Mouse (Mus musculus): ENCODE results near the gene C5ar1.
"Not testable (repeated sequence)": the region's sequence is repeated elsewhere in the genome, so short reads cannot be mapped to it uniquely, and the experiment has no call there.

Gene C5ar1

GRCm38 (mm10) chr7:16259110-16259590 is at the start of gene C5ar1:
Gene C5ar1 (minus strand): TSS chr7:16259540.
- no peak for DNase-seq (ENCODE audit: low spot score)

DNA sequence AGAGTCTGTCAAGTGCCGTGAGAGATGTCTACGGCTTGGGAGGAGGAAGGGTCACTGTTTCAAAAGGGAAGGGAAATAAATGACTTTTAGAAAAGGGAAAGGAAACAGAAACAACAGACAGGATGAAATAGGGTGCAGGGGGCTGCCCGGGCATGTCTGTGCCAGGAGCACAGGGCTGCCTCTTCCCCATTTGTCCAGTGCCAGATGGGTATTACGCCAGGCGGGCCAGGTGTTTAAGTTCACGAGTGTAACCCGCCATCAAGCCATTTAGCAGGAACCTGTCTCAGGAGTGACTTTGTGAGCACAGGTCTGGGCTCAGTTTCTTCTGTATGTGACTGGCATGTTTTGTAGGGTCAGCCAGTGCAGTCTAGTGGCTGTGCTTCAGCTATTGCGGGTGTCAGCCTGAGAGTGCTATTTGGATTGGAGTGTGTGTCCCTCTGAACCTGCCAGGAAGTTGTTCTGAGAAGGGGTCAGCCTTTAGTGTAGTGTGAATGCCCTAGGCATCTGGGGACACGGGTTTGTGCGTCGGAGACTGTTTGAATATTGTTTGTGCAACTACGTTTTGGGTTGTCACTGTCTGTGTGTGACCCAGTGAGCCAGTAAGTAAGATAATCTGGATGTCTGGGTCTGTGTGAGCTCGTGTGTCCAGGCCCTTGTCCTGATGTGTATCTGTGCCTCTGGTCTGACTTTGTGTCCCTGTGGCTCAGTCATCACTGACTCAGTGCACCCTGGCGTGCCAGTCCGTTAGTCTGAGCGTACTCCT is 49.4 kb upstream of the C5ar1 start:
- no peak for DNase-seq (ENCODE audit: low spot score)

DNA sequence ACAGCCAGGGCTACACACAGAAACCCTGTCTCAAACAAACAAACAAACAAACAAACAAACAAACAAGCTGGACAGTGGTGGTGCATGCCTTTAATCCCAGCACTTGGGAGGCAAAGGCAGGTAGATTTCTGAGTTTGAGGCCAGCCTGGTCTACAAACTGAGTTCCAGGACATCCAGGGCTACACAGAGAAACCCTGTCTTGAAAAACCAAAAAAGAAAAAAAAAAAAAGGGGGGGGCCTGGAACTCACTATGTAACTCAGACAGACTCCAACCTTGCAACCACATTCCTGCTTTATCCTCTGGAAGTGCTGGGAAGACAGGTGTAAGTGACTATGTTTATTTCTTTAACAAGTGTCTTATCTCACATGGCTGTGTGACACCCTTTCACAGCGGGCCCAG is 48.8 kb upstream of the C5ar1 start, which contains the start of gene Bbc3:
Bbc3 (plus strand) TSS at position 301 of the 400 bp plus-strand sequence.
- not testable (repeated sequence) for DNase-seq (ENCODE audit: low spot score)

GRCm38 (mm10) chr7:16307141-16307540 is 47.8 kb upstream of the C5ar1 start:
- not testable (repeated sequence) for DNase-seq (ENCODE audit: low spot score)

- DNase-seq (ENCODE audit: low spot score): peak; percentile 92
Measured at GRCm38 (mm10) chr7:16299419-16300035, 40.2 kb upstream of the C5ar1 start.

DNA sequence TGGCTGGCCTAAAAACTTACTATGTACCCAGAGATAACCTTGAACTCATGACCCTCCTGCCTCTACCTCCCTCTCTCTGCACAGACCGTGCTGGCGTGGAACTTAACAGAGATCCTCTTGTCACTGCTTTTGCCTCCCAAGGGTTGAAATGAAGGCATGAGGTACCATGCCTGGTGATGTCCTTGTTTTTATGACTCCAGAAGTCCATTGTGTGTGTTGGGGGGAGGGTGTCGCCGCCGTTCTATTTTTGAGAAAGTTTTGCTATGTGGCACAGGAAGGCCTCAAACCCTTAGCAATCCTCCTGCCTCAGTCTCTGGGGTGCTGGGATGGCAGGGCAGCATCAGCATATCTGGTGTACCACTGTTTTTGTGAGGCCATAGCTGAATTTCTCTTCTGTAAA is 39.6 kb upstream of the C5ar1 start:
- DNase-seq (ENCODE audit: low spot score): no peak

GRCm38 (mm10) chr7:16297616-16298015 is 38.3 kb upstream of the C5ar1 start:
- DNase-seq (ENCODE audit: low spot score): no peak

- peak; percentile 88 for DNase-seq (ENCODE audit: low spot score)
Measured at GRCm38 (mm10) chr7:16296766-16297390, 37.5 kb upstream of the C5ar1 start.

- peak; percentile 21 for DNase-seq (ENCODE audit: low spot score)
Measured at GRCm38 (mm10) chr7:16296146-16296545, 36.8 kb upstream of the C5ar1 start.

DNA sequence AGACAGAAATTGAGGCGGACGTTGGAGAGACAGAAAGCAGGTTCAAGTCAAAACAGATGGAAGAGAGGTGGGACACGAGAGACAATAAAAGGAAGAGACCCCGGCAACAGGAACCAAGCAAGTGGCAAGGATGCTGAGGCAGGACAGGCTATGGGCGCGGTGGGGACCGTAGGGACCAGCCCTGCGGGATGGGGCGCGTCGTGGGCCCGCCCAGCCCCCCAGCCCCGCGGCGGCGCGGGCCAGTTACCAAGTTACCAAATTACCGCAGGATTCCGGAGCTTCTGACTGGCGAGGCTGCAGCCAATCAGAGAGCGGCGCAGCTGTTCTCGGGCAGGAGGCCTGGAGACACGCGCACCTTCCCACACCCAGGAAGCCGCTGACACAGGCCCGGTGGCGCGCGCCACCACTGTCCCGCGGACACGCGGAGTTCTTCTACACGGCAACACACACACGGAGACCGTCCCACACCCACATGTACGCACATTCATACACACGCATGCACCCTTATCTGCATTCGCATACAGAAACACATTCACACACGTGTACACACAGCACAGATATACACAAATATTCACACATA is 36.1 kb upstream of the C5ar1 start:
- peak; percentile 89 for DNase-seq (ENCODE audit: low spot score)

- peak; percentile 97 for DNase-seq (ENCODE audit: low spot score)
Measured at GRCm38 (mm10) chr7:16294837-16295236, 35.5 kb upstream of the C5ar1 start.

- DNase-seq (ENCODE audit: low spot score): peak; percentile 76
Measured at GRCm38 (mm10) chr7:16294346-16294745, 35.0 kb upstream of the C5ar1 start.

GRCm38 (mm10) chr7:16287791-16288190 is 28.5 kb upstream of the C5ar1 start:
- DNase-seq (ENCODE audit: low spot score): no peak

DNA sequence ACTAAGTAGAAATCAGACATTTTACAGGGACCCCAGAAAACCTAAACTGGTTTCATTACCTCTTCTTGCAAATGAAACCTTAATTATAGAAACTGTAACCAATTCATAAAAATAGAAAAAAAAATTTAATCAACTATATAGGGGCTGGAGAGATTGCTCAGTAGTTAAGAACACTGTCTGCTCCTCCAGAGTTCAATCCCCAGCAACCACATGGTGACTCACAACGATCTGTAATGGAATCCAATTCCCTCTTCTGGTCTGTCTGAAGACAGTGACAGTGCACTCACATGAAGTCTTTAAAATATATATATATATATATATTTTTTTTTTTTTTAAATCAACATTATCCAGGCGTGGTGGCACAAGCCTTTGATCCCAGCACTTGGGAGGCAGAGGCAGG is 27.7 kb upstream of the C5ar1 start:
- DNase-seq (ENCODE audit: low spot score): peak; percentile 39

- peak; percentile 98 for DNase-seq (ENCODE audit: low spot score)
Measured at GRCm38 (mm10) chr7:16286026-16286961, 27.0 kb upstream of the C5ar1 start, which contains the start of gene Ccdc9. Gene Ccdc9 (minus strand): TSS chr7:16286795.

DNA sequence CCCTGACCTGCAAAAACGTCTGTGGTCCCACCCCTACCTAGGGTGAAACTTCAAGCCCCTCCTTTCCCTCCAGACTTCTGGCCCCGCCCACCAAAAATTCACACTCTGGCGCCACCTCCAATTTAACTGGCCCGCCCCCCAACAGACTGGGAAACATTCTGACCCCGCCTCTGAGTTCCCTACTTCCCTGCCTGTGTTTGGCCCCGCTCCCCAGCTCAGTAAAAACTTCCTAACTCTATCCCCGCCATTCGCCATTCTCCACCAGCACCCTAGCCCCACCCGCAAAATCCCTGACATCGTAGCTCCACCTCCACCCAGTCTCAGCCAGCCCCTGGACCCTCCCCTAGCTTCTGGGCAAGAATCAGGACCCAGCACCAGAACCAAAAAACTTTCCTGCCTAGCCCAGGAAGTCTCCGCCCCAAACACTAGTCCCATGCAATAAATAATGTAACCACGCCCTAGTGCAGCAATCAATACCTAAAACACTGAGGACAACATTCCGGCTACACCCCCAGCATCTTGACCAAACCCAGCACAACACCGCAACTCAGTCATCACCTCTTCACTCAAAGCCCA is 26.2 kb upstream of the C5ar1 start:
- DNase-seq (ENCODE audit: low spot score): no peak

- DNase-seq (ENCODE audit: low spot score): no peak
Measured at GRCm38 (mm10) chr7:16284904-16285303, 25.6 kb upstream of the C5ar1 start.

DNA sequence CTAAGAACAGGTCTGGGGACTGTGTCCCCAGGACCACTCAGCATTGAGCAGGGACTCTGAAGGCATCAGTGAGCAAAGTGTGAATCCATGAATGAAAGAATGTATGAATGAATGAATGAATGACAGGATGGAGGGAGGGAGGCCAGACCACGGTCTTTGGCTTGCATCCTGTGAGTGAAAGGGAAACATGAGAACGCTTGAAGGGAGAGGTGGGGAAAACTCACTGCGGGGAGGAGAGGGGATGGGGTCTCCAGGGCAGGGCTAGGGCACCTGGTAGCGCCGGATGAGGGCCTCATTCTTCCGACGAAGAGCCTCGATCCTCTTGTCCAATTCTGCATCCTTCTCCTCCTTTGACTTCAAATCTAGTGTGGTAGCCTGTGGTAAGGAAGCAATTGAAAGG is 24.7 kb upstream of the C5ar1 start:
- no peak for DNase-seq (ENCODE audit: low spot score)

DNA sequence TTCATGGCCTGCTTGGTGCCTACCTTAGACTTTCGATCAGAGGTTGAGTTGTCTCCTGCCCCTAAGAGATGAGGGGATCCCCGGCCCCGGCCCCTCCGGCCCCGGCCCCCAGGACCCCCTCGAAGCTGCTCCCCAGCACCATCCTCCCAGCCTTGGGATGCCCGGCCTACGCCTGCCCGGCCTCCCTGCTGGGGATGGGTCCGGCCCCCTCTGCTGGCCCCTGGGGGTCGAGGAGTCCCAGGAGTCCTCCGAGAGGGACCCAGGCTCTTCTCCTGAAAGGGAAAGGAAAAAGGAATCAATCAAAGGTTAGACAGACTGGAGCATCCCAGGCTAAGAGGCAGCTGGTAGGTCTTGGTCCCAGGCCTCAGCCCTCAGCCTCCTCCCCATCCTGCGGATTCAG is 23.0 kb upstream of the C5ar1 start:
- no peak for DNase-seq (ENCODE audit: low spot score)

DNA sequence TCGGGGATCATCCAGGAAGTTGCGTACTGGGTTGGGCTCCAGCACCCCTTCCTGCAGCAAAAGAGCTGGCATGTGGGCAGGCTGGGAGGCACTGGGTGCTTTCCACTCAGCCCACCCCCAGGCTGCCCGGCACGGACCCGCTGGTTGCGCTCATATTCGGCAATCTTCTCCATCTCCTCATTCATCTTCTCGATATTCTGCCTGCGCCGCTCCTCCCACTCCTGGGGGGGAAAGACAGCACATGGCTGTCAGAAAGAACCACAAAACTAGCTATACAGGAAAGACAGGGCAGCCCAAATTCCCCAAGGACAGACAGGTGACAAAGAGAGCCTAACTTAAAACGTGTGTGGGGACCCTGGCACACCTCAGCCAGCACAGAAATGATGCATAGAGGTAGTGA is 21.4 kb upstream of the C5ar1 start:
- DNase-seq (ENCODE audit: low spot score): no peak
